Mouse (Mus musculus) adrenal gland, postnatal 14 days (tissue): ENCODE data around the gene Neu1. TPM values are rescaled to one million over a fixed set of nuclear protein-coding genes. Genes with fewer than 3 reads are reported as not detected.
"Not testable (repeated sequence)": the region's sequence is repeated elsewhere in the genome, so short reads cannot be mapped to it uniquely, and the experiment has no call there.

Experiments used
- DNase-seq: peaks from one replicate; pipeline ENCODE4 v3.0.0; 2021; ENCODE audit warnings: mixed read lengths
- long read RNA-seq, 2 experiments: library from polyadenylated mRNA; stranded (forward); transcript quantifications; one replicate each; pipeline ENCODE4 v2.0.0; 2021
- total RNA-seq: library from RNA; stranded (reverse); gene quantifications from 2 replicates; pipeline ENCODE4 v1.2.3, GENCODE M21; 2021

Gene Neu1
- 19.3 and 25.2 TPM in 2 replicates for total RNA-seq
- long read RNA-seq, experiment 1, transcript Neu1-201 (6 exons, 2,474 nt) = major isoform, 33 of 47 reads
- long read RNA-seq, experiment 1, partial matches to known transcripts = 7 of 47 reads
- long read RNA-seq, experiment 1, other reads (novel, unspliced or antisense) = 3 of 47 reads
- long read RNA-seq, experiment 2, transcript Neu1-201 (6 exons, 2,474 nt) = major isoform, 18 of 25 reads
- long read RNA-seq, experiment 2, partial matches to known transcripts = 3 of 25 reads
- long read RNA-seq, experiment 2, other reads (novel, unspliced or antisense) = 2 of 25 reads

GRCm38 (mm10) chr17:34931061-34931734, at the start of gene Neu1:
TSS of gene Neu1 (plus strand) at chr17:34931253.
- peak; percentile 99 for DNase-seq

GRCm38 (mm10) chr17:34881683-34882310, 49.3 kb upstream of the Neu1 start, which contains the start of gene Gm20547:
TSS of gene Gm20547 (minus strand) at chr17:34882042.
- peak; percentile 42 for DNase-seq

- DNase-seq = no peak
These were observed 47.7 kb upstream of the Neu1 start for GRCm38 (mm10) chr17:34883332-34883731.

- DNase-seq = no peak
These were observed 46.3 kb upstream of the Neu1 start for GRCm38 (mm10) chr17:34884704-34885103.

GRCm38 (mm10) chr17:34885615-34886014, 45.4 kb upstream of the Neu1 start:
- no peak for DNase-seq

- DNase-seq = no peak
These were observed 43.1 kb upstream of the Neu1 start for GRCm38 (mm10) chr17:34887942-34888341.

- DNase-seq = no peak
These were observed 40.8 kb upstream of the Neu1 start for GRCm38 (mm10) chr17:34890074-34890743.

GRCm38 (mm10) chr17:34891377-34891776, 39.7 kb upstream of the Neu1 start:
- no peak for DNase-seq

GRCm38 (mm10) chr17:34893072-34893824, 37.8 kb upstream of the Neu1 start:
- DNase-seq = no peak

GRCm38 (mm10) chr17:34894074-34894597, 36.9 kb upstream of the Neu1 start:
- DNase-seq = peak; percentile 97

- peak; percentile 78 for DNase-seq
These were observed 36.1 kb upstream of the Neu1 start for GRCm38 (mm10) chr17:34894801-34895530.

GRCm38 (mm10) chr17:34895724-34896123, 35.3 kb upstream of the Neu1 start:
- no peak for DNase-seq

- no peak for DNase-seq
These were observed 34.7 kb upstream of the Neu1 start for GRCm38 (mm10) chr17:34896366-34896765.

- DNase-seq = no peak
These were observed 33.5 kb upstream of the Neu1 start for GRCm38 (mm10) chr17:34897373-34898159.

GRCm38 (mm10) chr17:34898160-34898586, 32.9 kb upstream of the Neu1 start, which contains the start of the genes C2 and Ehmt2:
TSS of gene C2 (minus strand) at chr17:34898265.
TSS of gene Ehmt2 (plus strand) at chr17:34898469.
- DNase-seq = peak; percentile 91

- peak; percentile 52 for DNase-seq
These were observed 32.4 kb upstream of the Neu1 start for GRCm38 (mm10) chr17:34898706-34899052.

GRCm38 (mm10) chr17:34899053-34899889, 31.8 kb upstream of the Neu1 start:
- peak; percentile 73 for DNase-seq

GRCm38 (mm10) chr17:34899890-34900243, 31.2 kb upstream of the Neu1 start:
- peak; percentile 66 for DNase-seq

- not testable (repeated sequence) for DNase-seq
These were observed 30.2 kb upstream of the Neu1 start for GRCm38 (mm10) chr17:34900826-34901225.
